Mouse (Mus musculus) embryonic stem cell, embryonic (primary cell): ENCODE results near the gene Gm15517.
"Not testable (repeated sequence)": the region's sequence is repeated elsewhere in the genome, so short reads cannot be mapped to it uniquely, and the experiment has no call there.

ENCODE experiments used
- CTCF ChIA-PET, 4 experiments: fragments of 300-600 bp in 2 of 4; fragments of 350-600 bp in 2 of 4; sonication (Branson Sonifier 250); formaldehyde crosslinking; loops; one replicate each; lab custom pipeline; 2022; ENCODE audit warnings: inconsistent platforms in 2 of 4; lab: Charles Lee
- POLR2A ChIA-PET, 4 experiments: fragments of 300-600 bp in 2 of 4; fragments of 350-600 bp in 2 of 4; sonication (Branson Sonifier 250); formaldehyde crosslinking; loops; one replicate each; lab custom pipeline; 2022; ENCODE audit warnings: antibody characterized with exemption in 4 of 4, inconsistent platforms in 1 of 4; lab: Charles Lee

Gene Gm15517

DNA sequence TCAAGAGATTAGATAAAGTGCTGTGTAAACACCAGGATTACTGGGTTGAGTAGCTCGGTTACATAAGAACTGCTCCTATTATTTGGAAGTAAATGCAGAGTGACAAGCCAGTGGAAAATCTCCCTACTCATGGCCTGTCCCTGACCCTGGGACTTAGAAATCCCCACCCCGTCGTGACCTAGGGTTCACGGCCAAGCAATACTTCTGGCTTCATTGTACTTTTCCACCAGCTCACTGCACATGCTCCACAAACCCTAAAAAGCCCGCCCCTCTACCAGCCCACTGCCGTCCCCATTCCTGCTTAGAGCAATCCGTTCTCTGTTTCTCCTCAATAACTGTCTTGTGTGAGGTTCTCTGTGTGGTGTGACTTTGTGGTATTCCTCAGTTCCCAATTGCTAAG lies 26.5 kb downstream of the Gm15517 start:
- ChIA-PET POLR2A (interaction anchor here (0.7 to 2.7 kb wide), 8 partner anchors 11 to 792 kb away, joined by 3 to 11 read pairs (median 5); partner anchors contain the start of genes 1700028J19Rik (in 1 of the 4) and 2410002F23Rik (in 1 of the 4)), CTCF (interaction anchor here in 1 of 4 experiments (0.6 to 1.0 kb wide), 2 partner anchors 11 to 30 kb away, joined by 3 to 4 read pairs; no protein-coding TSS in a partner anchor)

DNA sequence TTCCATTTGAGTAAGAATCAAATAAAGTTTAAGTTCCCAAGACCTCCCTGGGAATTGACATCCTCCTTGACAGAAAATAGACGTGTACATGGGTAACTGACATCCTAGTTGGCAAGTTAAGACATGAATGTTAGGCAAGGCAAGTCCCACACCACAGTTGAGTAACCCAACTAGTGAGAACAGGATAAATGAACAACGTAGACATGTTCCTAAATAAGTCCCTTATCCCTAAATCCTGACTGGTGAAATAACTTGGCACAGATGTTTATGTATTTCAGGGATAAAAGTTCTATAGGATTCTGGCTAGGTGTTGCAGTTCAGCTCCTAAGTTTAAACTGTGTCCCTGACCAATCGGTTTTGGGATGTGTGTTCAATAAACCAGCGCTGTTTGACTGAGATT lies 29.7 kb downstream of the Gm15517 start:
- CTCF ChIA-PET, result interaction anchor here in 2 of 4 experiments (0.6 kb wide), 3 partner anchors 430 to 621 kb away, joined by 4 to 5 read pairs (median 5); partner anchors contain the start of gene Klk10 (in 1 of the 2)
- POLR2A ChIA-PET, result interaction anchor here (1.0 to 3.7 kb wide), 15 partner anchors 10 to 194 kb away, joined by 3 to 36 read pairs (median 6); no protein-coding TSS in a partner anchor

DNA sequence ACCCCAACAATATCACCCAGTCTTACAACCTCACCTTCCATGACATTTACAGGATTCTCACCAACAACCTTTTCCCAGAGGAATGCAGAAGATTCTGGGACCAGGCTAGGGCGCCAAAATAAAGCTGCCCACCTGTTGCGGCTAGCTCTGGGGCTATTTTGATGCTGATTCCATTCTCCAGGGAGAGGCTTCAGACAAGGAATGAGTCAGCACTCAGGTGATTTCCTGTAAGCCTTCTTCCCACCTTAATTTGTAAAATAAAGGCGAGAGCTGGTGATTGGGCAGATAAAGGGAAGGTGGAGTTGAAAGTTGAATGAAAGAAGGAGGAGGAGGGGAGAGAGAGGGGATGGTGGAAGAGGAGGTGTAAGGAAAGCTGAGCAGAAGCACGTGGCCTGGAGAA lies 30.2 kb downstream of the Gm15517 start:
- CTCF ChIA-PET, result interaction anchor here in 1 of 4 experiments (0.6 kb wide), 1 partner anchor 621 kb away, joined by 5 read pairs; no protein-coding TSS in a partner anchor
- POLR2A ChIA-PET, result interaction anchor here (0.6 to 3.7 kb wide), 19 partner anchors 10 to 557 kb away, joined by 3 to 36 read pairs (median 5); no protein-coding TSS in a partner anchor

GRCm38 (mm10) chr7:44297501-44297900 lies 36.3 kb downstream of the Gm15517 start:
- POLR2A ChIA-PET, result not testable (repeated sequence)
- CTCF ChIA-PET, result interaction anchor here in 1 of 4 experiments (0.6 kb wide), 2 partner anchors 35 to 165 kb away, joined by 3 to 5 read pairs; no protein-coding TSS in a partner anchor

DNA sequence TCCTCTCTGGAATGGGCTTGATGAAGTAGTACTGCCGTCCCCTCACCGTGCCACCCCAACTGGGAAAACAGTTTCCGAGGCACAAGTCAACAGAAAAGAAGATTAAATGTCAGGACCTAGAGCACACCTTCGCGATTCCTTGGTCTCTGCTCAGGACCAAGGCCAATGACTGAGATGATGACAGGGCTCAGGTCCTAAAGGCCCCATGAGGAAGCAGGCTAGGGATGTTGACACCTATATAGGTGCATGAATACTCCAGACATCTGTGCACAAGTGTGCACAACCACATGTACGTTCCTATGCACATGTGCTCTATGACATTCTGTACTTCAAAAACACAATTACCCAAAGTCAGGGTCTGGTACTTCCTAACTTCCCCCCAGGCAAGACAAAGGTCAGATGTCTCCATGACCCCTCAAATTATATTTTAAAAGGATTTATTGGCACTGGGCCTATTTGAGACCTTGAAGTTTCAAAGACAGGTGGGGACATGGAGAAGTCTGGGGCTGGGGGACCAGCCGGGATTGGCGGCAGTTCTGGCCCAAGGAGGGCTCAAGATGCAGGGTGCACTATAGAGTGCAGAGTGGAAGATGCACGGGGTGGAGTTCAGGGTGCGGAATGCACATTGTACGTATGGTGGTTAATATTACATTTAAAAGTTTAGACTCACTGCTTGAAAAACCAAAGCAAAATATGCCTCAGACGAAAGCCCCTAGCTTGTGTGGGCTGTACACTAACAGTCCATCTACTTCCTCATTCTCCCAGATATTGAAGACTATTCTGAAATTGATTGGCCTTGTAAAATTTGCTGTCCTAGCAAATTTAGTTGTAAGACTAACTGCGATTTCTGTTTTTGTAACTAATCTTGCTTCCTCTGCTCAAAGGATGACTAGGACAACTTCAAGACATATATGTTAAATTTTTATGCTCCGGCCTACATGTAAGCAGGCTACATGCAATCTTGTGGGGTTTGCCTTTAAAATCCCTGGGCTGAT lies 42.4 kb downstream of the Gm15517 start:
- POLR2A ChIA-PET, result interaction anchor here (0.9 to 2.6 kb wide), 29 partner anchors 8 to 631 kb away, joined by 3 to 36 read pairs (median 6); partner anchors contain the start of genes 1700028J19Rik (in 1 of the 4), 2410002F23Rik (in 1 of the 4), Izumo2 (in 1 of the 4) and Syt3 (in 1 of the 4)

DNA sequence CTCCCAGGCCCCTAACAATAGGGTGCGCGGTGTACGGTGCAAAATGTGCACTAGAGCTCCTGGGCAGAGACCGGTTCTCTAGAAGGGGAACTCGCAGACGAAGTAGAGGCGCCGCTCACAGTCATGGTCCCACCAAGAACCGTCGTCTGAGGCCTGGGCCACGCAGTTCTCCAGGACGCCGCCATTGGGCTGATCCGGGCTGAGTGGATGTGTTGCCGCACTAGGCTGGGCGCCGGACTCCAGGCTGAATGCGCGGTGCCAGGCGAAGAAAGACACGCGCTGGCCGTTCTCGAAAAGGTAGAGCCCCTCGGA lies 43.2 kb downstream of the Gm15517 start:
- CTCF ChIA-PET, result interaction anchor here (0.6 to 1.8 kb wide), 23 partner anchors 13 to 399 kb away, joined by 3 to 15 read pairs (median 5); partner anchors contain the start of gene Kcnc3 (in 1 of the 4)
- POLR2A ChIA-PET, result interaction anchor here (0.5 to 2.6 kb wide), 110 partner anchors 8 to 1037 kb away, joined by 3 to 46 read pairs (median 5); partner anchors contain the start of genes 1700028J19Rik (in 4 of the 4), 2410002F23Rik (in 4 of the 4), Emc10 (in 2 of the 4) and Fam71e1 (in 2 of the 4)

More for the DNA sequence above, 42.4 kb downstream of the Gm15517 start:
- CTCF ChIA-PET, result interaction anchor here in 2 of 4 experiments (1.1 to 1.7 kb wide), 3 partner anchors 27 to 48 kb away, joined by 4 to 11 read pairs (median 11); no protein-coding TSS in a partner anchor

DNA sequence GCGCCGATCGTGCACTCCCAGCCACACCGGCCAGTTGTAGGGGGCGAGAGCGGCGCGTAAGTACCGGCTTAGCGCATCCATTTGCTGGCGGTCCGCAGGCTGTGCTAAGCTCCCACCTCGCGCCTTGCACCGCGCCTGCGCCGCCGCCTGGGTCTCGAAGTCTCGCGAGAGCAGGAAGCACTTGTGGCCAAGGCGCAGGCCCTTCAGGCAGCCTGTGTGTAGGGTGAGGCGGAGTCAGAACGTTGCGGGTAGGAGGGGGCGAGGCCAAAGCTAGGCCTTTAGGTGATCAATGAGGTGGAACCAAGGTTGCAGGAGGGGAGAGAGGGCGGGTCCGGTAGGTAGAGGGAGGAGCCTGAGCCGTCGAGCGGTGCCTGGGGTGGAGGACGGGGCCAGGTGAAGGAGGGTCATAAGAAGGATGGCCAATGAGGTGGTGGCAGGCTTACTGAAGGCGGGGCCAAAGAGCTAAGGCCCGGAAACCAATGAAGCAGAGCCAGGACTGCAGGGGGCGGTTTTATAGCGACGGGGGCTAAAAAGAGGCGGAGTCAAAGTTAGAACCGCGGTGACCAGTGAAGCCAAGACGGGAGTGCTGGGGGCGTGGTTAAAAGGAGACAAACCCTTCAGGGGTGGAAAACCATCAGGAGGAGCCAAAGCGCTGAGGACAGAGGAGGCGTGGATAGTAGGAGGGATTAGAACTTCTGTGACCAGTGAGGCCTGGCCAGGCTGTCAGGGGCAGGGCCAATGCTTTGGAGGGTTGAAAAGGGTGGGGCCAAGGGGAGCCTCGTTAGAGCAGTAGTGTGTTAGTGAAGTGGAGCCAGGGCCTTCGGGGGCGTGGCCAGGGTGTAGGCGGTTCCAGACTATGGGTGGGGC lies 43.8 kb downstream of the Gm15517 start:
- ChIA-PET POLR2A (interaction anchor here (0.5 to 2.6 kb wide), 134 partner anchors 8 to 1038 kb away, joined by 3 to 46 read pairs (median 4); partner anchors contain the start of genes 1700028J19Rik (in 4 of the 4), 2410002F23Rik (in 4 of the 4), Emc10 (in 2 of the 4) and Fam71e1 (in 2 of the 4)), CTCF (interaction anchor here (0.6 to 1.8 kb wide), 32 partner anchors 13 to 839 kb away, joined by 3 to 19 read pairs (median 4); partner anchors contain the start of gene Kcnc3 (in 1 of the 4))

DNA sequence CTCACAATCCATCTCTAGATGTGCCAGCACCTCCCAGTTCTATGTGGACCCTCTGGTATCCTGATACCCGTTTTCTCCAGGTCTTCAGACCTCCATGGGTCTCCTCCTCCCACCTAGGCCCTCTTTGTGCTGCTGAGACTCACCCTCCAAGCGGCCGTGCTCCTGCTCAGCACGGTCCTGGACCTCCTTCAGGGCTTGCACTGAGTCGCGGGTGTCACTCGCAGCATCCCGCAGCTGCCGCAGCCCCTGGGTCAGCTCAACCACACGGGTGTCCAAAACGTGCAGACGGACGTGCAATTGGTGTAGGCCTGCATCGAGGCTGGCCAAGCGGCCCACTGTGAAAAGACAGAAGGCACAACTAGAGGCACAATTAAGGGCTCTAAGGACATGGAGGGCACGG lies 44.4 kb downstream of the Gm15517 start:
- CTCF ChIA-PET, result interaction anchor here in 2 of 4 experiments (0.6 to 1.8 kb wide), 17 partner anchors 13 to 397 kb away, joined by 3 to 15 read pairs (median 5); partner anchors contain the start of gene Kcnc3 (in 1 of the 2)
- POLR2A ChIA-PET, result interaction anchor here (0.7 to 2.6 kb wide), 70 partner anchors 10 to 840 kb away, joined by 3 to 46 read pairs (median 6); partner anchors contain the start of genes 1700028J19Rik (in 3 of the 4), 2410002F23Rik (in 3 of the 4), Josd2 (in 2 of the 4) and Nup62 (in 2 of the 4)

- ChIA-PET CTCF (no interaction called here), POLR2A (interaction anchor here in 2 of 4 experiments (0.6 to 1.7 kb wide), 5 partner anchors 10 to 61 kb away, joined by 3 to 6 read pairs (median 3); partner anchors contain the start of genes 1700028J19Rik (in 1 of the 2) and 2410002F23Rik (in 1 of the 2))
These were observed 45.4 kb downstream of the Gm15517 start, which contains the start of gene Clec11a for GRCm38 (mm10) chr7:44306516-44307240. Gene Clec11a (minus strand): TSS chr7:44306902.

- POLR2A ChIA-PET, result interaction anchor here in 1 of 4 experiments (0.6 to 1.8 kb wide), 4 partner anchors 9 to 67 kb away, joined by 3 to 6 read pairs (median 4); partner anchors contain the start of genes 1700028J19Rik and 2410002F23Rik
- CTCF ChIA-PET, result no interaction called here
These were observed 46.2 kb downstream of the Gm15517 start for GRCm38 (mm10) chr7:44307261-44308020.

DNA sequence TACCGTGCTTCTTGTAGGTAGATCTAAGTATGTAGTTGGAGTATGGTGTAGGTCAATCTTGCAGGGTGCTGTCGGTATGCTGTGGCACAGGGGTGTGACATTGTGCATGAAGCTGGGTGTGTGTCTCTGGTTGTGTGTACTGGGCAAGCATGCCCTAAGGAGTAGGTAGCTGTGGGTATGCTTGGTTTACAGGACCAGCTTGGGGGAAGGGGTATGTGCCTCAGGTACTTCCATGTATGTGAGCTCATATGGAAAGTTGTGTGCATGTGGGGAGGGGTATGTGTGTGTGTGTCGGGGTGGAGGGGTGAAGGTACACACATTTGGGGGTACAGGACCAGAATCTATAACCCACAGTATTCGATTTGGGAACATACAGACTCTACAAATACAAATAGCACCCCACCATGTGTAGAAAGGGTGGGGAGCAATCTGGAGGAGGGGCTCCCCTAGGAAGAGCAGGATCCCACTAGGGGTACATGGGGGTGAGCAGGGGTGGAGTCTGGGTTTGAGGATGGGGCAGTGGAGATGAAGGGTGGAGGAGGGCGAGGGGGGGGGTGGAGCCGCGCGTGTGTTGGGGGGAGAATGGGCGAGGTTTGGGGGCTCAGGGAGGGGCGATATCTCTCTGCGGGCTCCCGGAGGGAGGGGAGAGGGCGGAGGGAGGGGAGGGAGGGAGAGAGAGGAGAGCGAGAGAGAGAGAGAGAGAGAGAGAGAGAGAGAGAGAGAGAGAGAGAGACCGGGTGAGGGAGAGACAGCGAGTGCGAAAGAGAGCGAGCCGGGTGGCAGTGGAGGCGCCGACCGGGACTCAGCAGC lies 48.4 kb downstream of the Gm15517 start, which contains the start of gene Shank1:
Gene Shank1 (plus strand): TSS at position 779 of the 810 bp plus-strand sequence.
- ChIA-PET CTCF (interaction anchor here in 2 of 4 experiments (0.6 to 1.5 kb wide), 4 partner anchors 26 to 233 kb away, joined by 3 to 4 read pairs (median 3); no protein-coding TSS in a partner anchor), POLR2A (interaction anchor here in 2 of 4 experiments (0.7 to 1.8 kb wide), 4 partner anchors 18 to 64 kb away, joined by 3 to 5 read pairs (median 4); no protein-coding TSS in a partner anchor)

GRCm38 (mm10) chr7:44310285-44310877 lies 49.1 kb downstream of the Gm15517 start:
- CTCF ChIA-PET, result interaction anchor here in 3 of 4 experiments (0.6 to 3.0 kb wide), 6 partner anchors 33 to 965 kb away, joined by 3 to 12 read pairs (median 6); no protein-coding TSS in a partner anchor
- POLR2A ChIA-PET, result interaction anchor here in 2 of 4 experiments (0.8 to 1.9 kb wide), 13 partner anchors 12 to 176 kb away, joined by 3 to 10 read pairs (median 3); no protein-coding TSS in a partner anchor

DNA sequence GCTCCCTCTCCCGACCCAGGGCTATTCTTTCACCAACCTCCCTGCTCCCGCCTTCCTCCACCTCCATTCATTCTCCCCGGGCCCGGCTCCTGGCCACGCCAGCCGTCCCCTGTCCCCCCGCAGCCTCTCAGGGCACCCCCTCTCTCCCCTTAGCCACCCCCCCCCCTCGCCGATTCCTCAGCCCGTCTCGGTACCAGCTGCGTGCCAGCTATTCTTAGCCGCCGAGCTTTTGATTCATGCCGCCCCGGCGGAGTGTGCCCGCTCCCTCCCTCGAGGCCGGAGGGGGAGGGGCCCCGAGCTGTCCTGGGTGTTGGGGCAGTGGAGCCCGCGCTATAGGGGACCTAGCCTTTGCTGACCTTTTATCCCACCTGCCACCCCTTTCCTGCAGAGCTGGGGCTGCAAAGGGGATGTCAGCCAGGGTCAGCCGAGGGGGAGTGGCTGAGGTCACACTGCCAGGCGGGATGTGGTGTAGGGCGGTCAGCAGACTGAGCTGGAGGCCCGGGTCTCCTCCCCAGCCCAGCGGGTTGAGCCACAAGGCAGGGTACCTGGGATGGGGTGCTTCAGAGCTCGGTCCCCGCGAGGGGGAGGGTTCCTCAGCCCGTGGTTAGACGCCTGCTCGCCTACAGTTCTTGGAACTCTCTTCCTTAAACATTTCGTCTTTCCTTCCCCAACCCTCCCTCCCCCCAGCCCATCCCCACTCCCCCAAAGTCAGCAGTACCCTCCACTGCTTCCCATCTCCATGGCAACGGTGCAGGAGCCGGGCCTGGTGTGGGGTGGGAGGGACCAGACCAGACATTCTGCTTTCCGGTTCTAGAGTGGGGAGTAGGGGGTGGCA lies 49.8 kb downstream of the Gm15517 start:
- CTCF ChIA-PET, result interaction anchor here (0.6 to 3.0 kb wide), 11 partner anchors 34 to 965 kb away, joined by 3 to 12 read pairs (median 5); partner anchors contain the start of gene Kcnc3 (in 1 of the 4)
- POLR2A ChIA-PET, result interaction anchor here in 2 of 4 experiments (0.6 to 2.0 kb wide), 23 partner anchors 12 to 704 kb away, joined by 3 to 10 read pairs (median 3); partner anchors contain the start of gene Klk11 (in 1 of the 2)
